Mouse (Mus musculus): ENCODE results near the gene Pilrb2.

The Pilrb2 gene

GRCm38 (mm10) chr5:137833500-137833899 lies 38.1 kb downstream of the Pilrb2 start:
- no peak for DNase-seq (ENCODE audit: low spot score)

- DNase-seq (ENCODE audit: low spot score): no peak
These were observed 40.1 kb downstream of the Pilrb2 start for GRCm38 (mm10) chr5:137831506-137831905.

- no peak for DNase-seq (ENCODE audit: low spot score)
These were observed 40.5 kb downstream of the Pilrb2 start for GRCm38 (mm10) chr5:137831106-137831505.

GRCm38 (mm10) chr5:137830238-137830637 lies 41.4 kb downstream of the Pilrb2 start:
- no peak for DNase-seq (ENCODE audit: low spot score)

GRCm38 (mm10) chr5:137828694-137829093 lies 42.9 kb downstream of the Pilrb2 start:
- DNase-seq (ENCODE audit: low spot score): no peak

- DNase-seq (ENCODE audit: low spot score): no peak
These were observed 45.2 kb downstream of the Pilrb2 start for GRCm38 (mm10) chr5:137826421-137826820.

GRCm38 (mm10) chr5:137825971-137826370 lies 45.6 kb downstream of the Pilrb2 start:
- no peak for DNase-seq (ENCODE audit: low spot score)

GRCm38 (mm10) chr5:137825030-137825429 lies 46.6 kb downstream of the Pilrb2 start:
- no peak for DNase-seq (ENCODE audit: low spot score)

- no peak for DNase-seq (ENCODE audit: low spot score)
These were observed 48.1 kb downstream of the Pilrb2 start for GRCm38 (mm10) chr5:137823455-137824045.

- no peak for DNase-seq (ENCODE audit: low spot score)
These were observed 49.0 kb downstream of the Pilrb2 start for GRCm38 (mm10) chr5:137822602-137823001.

GRCm38 (mm10) chr5:137822126-137822525 lies 49.5 kb downstream of the Pilrb2 start:
- DNase-seq (ENCODE audit: low spot score): no peak

- DNase-seq (ENCODE audit: low spot score): no peak
These were observed 54.0 kb downstream of the Pilrb2 start for GRCm38 (mm10) chr5:137817466-137818222.

All from ovary, adult 18-20 months (tissue).